Mouse (Mus musculus) thymus, postnatal 36 days (tissue): Measurements from ENCODE around the gene Mettl7b.

Experiments
- DNase-seq, 2 experiments: peaks; one replicate each; pipeline ENCODE4 v3.0.0; 2022; ENCODE audit warnings: mixed read lengths in 2 of 2

Gene Mettl7b

DNA sequence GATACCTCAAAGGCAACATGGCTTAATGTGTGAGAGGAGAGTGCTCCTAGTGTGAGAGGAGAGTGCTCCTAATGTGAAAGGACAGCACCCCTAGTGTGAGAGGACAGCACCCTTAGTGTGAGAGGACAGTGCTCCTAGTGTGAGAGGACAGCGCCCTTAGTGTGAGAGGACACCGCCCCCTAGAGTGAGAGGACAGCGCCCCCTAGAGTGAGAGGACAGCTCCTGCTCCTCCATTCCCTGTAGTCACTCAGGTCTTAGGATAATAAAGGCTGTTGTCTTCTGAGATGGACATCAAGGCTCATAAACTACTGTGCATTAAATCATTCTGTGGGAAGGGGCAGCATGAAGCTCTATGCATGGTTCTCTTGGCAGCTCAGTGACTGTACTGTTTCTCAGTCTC lies 15.1 kb downstream of the Mettl7b start:
- peak in 1 of 2 experiments; percentile 12 for DNase-seq

DNA sequence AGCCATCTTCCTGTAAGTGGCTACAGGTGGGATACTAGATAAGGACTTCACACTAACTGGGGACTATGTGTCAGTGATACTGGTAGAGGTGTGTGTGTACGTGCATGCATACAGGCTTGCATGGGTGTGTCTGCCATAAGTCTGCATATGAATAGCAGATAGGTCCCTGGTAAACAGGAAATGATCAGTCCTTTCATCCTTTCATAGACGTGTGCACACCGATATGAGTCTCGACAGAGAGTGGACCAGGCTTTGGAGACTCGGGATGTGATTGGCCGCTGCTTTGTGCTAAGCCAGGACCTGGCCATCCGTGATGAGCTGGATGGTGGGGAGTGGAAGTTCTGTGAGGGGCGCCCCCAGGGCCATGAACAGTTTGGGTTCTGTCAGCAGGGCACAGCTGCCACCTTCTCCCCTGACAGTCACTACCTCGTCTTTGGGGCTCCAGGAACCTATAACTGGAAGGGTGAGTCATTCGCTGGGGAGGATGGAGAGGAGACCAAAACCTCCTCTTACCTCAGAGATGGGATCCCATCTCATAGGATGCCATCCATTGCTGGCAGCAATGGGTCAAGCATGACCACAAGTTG lies 20.2 kb downstream of the Mettl7b start:
- no peak for DNase-seq

- DNase-seq: no peak
Measured at GRCm38 (mm10) chr10:128938974-128939373, 21.8 kb downstream of the Mettl7b start.

- DNase-seq: no peak
Measured at GRCm38 (mm10) chr10:128938457-128938856, 22.3 kb downstream of the Mettl7b start.

GRCm38 (mm10) chr10:128937756-128938390 lies 22.9 kb downstream of the Mettl7b start:
- DNase-seq: no peak

DNA sequence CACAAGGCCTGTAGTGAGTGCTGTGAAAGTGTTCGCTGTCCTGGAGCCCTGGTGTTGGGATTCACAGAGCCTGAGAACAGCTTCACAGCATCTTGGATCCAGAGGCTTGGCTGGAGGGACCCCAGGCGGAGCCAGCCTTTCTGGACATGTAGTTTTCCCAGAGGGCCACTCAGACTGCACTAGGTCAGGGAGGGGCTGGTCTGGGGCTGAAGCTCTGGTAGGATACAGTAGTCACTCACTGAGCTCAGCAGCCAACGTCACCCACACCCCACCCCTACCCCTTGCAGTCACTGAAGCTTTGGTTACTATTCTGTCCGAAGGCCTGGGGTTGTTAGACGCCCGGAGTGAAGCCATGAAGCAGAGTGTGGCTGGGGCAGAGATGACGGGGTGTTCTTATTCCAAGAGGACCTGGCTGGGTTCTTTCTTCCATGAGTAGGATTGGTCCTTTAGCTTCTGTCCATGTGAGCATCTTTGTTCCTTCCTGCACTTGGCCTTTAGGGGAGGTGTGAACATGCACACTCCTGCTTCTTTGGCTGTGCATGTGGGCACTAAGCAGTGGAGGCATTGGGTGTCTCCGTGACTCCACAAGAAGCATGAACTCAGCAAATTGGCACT lies 24.9 kb downstream of the Mettl7b start:
- no peak for DNase-seq

GRCm38 (mm10) chr10:128934997-128935787 lies 25.6 kb downstream of the Mettl7b start:
- DNase-seq: no peak

DNA sequence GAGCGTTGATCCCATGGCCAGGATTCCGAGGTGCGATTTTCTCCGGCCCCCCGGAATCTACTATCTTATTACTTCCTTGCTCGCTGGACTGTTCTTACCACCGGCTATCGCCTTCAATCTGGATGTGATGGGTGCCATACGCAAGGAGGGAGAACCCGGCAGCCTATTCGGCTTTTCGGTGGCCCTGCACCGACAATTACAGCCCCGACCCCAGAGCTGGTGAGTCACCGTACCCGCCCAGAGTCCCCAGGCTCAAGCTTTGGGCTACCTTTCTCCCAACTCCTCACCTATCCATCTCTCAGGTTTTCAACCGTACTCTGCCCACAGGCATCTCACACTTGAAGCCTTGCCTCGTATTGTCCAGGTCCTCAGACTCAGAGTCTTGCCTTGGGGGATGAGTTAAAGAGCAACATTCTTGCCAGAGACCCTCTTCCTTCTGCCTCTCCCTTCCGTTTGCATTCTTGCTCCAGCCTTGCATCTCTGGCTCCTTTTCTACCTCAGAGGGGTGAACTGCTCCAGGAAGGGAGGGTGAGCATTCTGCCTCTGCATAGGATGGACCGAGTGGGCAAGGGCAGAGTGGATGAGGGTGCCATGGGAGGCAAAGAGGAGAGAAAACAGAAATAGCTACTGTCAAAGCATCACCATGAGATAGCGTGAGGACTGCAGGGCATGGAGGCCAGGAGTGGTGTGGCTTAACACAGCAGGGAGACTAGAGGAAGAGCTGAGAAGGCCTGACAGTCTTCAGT lies 26.6 kb downstream of the Mettl7b start:
- no peak for DNase-seq

DNA sequence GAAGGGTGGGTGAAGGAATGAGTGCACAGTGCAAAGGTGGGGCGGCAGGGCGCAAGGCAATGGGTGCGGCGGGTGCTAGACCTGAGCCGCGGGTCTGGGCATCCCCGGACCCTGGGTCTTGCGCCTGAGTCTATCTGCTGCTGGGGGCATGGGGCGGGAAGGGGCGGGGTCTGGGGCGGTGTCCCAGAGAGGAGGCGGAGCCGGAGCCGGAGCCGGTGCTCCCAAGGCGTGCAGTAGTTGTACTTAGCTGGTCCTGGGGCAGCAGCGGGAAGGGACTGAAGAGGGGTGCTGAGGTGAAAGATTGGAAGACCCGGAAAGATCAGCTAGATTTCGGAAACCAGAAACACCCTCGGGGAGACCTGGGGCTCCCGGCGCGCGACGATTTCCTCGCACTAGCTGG lies 27.2 kb downstream of the Mettl7b start, which contains the start of gene Itga7:
Gene Itga7 (plus strand): TSS at position 245 of the 400 bp plus-strand sequence.
- peak in 1 of 2 experiments; percentile 10 for DNase-seq

GRCm38 (mm10) chr10:128931441-128931840 lies 29.3 kb downstream of the Mettl7b start:
- DNase-seq: no peak

DNA sequence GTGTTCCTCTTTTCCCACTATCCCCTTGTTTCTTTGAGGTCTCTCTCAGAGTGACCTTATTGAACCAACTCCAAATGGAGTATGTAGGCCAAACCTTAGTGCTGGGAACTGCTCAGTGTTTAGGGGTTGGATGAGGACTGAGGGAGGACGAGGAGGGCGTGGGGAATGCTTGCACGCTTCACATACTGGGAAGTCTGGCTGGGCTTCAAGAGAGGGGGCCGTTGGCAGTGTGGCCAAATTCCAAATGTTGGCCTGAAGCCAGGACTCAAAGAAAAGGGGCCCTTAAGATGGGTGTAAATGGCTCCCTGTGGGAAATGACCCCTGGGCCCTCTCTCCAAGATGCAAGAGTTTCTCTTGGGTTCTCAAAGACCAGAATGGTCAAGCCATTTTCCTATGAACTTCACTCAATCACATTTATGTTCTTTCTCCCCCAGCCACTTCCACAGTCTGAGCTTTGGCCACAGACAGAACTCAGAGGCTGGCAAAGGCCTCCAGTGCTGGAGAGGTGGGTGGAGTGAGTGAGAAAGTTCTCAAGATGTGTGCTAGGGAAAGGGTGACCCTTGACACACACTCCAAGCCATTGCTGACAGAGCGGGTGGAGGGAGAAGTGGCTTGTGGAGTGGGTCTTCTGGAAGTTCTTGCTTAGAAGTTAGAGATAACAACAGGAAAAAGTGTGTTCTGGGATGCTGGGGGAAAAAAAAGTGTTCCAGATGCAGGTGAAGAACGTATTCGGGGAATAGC lies 31.0 kb downstream of the Mettl7b start:
- DNase-seq: no peak

- DNase-seq: no peak
Measured at GRCm38 (mm10) chr10:128928356-128928755, 32.4 kb downstream of the Mettl7b start.

DNA sequence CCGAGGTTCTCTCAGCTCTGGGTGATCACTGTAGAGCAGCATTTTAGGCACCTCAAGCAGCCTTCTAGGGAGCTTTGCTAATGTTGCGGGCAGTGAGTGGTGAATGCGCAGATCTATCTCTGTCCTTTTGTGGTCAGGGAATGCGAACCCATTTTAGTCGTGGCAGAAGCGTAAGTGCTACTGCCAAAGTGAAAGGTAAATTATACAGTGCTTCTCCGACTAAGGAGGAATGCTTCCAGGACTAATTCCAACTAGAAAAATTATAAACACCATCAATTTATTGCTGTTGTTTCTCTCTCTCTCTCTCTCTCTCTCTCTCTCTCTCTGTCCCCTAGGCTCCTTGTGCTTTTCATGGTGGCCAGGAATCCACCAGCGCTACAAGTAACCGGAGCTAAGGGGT lies 36.9 kb downstream of the Mettl7b start, which contains the start of gene Bloc1s1:
Gene Bloc1s1 (minus strand): TSS at position 101 of the 400 bp plus-strand sequence.
- DNase-seq: no peak

GRCm38 (mm10) chr10:128923013-128923691 lies 37.6 kb downstream of the Mettl7b start:
- DNase-seq: peak; percentile 92 to 93

- no peak for DNase-seq
Measured at GRCm38 (mm10) chr10:128922822-128923012, 38.1 kb downstream of the Mettl7b start, which contains the start of gene Rdh5. Gene Rdh5, minus strand, starts transcription at chr10:128922888.

- no peak for DNase-seq
Measured at GRCm38 (mm10) chr10:128921883-128922821, 38.6 kb downstream of the Mettl7b start.

DNA sequence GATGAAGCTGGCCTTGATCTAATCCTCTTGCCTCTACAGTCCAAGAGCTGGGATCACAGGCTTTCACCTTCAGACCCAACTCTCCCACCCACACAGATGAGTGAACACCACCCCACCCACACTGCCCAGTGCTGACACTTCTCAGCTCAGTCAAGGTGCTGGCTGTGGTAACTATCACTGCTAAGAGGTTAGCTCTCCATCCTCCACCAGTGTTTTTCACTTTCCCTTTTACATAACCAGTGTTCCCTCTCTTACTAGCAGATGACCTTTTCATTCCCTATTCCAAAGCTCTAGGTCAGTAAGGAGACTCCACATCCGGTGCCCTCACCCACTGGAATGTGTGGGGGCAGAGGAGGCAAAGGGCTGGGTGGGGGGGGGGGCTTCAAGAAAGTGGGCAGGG lies 39.5 kb downstream of the Mettl7b start:
- no peak for DNase-seq

DNA sequence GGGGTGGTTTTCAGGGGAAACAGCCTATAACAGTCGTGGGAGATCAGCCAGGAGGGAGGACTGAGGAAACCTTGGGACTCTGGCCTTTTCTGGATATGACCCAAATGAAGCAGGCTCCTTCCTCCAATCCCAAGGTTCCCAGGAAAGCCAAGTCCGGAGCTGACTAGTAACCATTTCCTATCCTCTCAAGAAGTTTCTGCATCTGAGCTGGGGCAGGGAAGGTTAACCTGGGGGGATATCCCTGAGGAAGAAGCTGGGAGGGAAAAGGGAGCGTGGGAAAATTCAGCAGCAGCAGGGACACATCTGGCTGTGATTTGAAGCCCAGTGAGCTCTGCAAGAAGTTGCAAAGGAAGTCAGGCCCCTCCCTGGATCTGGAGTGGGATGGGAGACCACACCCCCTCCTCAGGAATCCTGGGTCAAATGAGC lies 40.0 kb downstream of the Mettl7b start:
- no peak for DNase-seq

GRCm38 (mm10) chr10:128919966-128920365 lies 40.8 kb downstream of the Mettl7b start:
- DNase-seq: no peak

DNA sequence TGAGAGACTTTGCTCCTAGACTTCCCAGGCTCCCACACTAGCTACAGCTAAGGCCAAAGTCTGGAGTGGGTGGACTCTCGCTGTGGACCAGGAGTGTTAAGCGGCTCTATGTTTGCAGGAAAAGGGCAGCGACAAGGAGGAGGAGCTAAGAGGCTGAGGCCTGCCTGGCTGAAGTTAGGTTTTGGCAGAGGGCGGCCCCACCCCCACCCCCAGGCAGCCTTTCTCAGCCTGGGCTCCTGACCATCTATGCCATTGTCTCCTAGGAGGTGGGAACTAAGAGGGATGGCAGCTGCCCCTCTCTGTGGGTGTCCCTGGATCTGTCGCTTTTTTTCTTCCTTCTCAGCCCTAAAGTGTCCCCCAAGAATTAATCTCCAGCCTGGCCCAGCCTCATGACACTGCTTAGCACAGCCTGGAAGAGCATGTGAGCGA lies 41.6 kb downstream of the Mettl7b start:
- no peak for DNase-seq
